Mouse (Mus musculus): ENCODE results near the gene Sh3gl2. TPM values are rescaled to one million over a fixed set of nuclear protein-coding genes. Genes with fewer than 3 reads are reported as not detected.

Sh3gl2 gene
- polyA plus RNA-seq, 1 experiment: 18.6 TPM

GRCm38 (mm10) chr4:85486316-85486946, 281.5 kb downstream of the Sh3gl2 start:
- no peak overlapping the region for H3K4me3 ChIP-seq (ENCODE audit: low read depth, low read length)
- no peak overlapping the region for H3K9ac ChIP-seq (ENCODE audit: low read depth, poor library complexity, severe bottlenecking)
- no peaks in the 10 kb centered on the region for H3K27me3 ChIP-seq (ENCODE audit: control insufficient read depth, insufficient read depth, low read length, poor library complexity, severe bottlenecking)
- TF ChIP-seq CTCF (IDR thresholded peaks at IDR 0.05; ENCODE audit: low read depth, low read length): no peak
- H3K36me3 ChIP-seq (ENCODE audit: control insufficient read depth, insufficient read depth, low read length, poor library complexity, severe bottlenecking): no peaks in the 10 kb centered on the region
- H3K4me1 ChIP-seq (ENCODE audit: control insufficient read depth, insufficient read depth, low read length): no peaks in the 10 kb centered on the region
- no peaks in the 10 kb centered on the region for H3K9me3 ChIP-seq (replicated peaks; ENCODE audit: control insufficient read depth, insufficient read depth, low read length, poor library complexity, severe bottlenecking)
- no peak overlapping the region for H3K27ac ChIP-seq (ENCODE audit: insufficient read depth, low read length)

- no peak overlapping the region for H3K4me3 ChIP-seq (ENCODE audit: low read depth, low read length)
- no peaks in the 10 kb centered on the region for H3K9me3 ChIP-seq (replicated peaks; ENCODE audit: control insufficient read depth, insufficient read depth, low read length, poor library complexity, severe bottlenecking)
- no peaks in the 10 kb centered on the region for H3K36me3 ChIP-seq (ENCODE audit: control insufficient read depth, insufficient read depth, low read length, poor library complexity, severe bottlenecking)
- no peak overlapping the region for H3K27ac ChIP-seq (ENCODE audit: insufficient read depth, low read length)
- TF ChIP-seq POLR2A (IDR thresholded peaks at IDR 0.05; ENCODE audit: insufficient read depth, low read length): no peak
- H3K27me3 ChIP-seq (ENCODE audit: control insufficient read depth, insufficient read depth, low read length, poor library complexity, severe bottlenecking): no peaks in the 10 kb centered on the region; the same call in 1 of the 2 replicates
- no peaks in the 10 kb centered on the region for H3K4me1 ChIP-seq (ENCODE audit: control insufficient read depth, insufficient read depth, low read length)
- no peak overlapping the region for H3K9ac ChIP-seq (ENCODE audit: low read depth, poor library complexity, severe bottlenecking)
These were observed 300.8 kb downstream of the Sh3gl2 start for GRCm38 (mm10) chr4:85505718-85506117.

- Histone ChIP-seq H3K9me3 (replicated peaks; ENCODE audit: control insufficient read depth, insufficient read depth, low read length, poor library complexity, severe bottlenecking) (no peaks in the 10 kb centered on the region), H3K9ac (ENCODE audit: low read depth, poor library complexity, severe bottlenecking) (no peak overlapping the region), H3K27ac (ENCODE audit: insufficient read depth, low read length) (no peak overlapping the region), H3K27me3 (ENCODE audit: control insufficient read depth, insufficient read depth, low read length, poor library complexity, severe bottlenecking) (no peaks in the 10 kb centered on the region; the same call in none of the 2 replicates), H3K4me3 (ENCODE audit: low read depth, low read length) (no peak overlapping the region), H3K36me3 (ENCODE audit: control insufficient read depth, insufficient read depth, low read length, poor library complexity, severe bottlenecking) (no peaks in the 10 kb centered on the region), H3K4me1 (ENCODE audit: control insufficient read depth, insufficient read depth, low read length) (no peaks in the 10 kb centered on the region)
- TF ChIP-seq CTCF (IDR thresholded peaks at IDR 0.05; ENCODE audit: low read depth, low read length): no peak
These were observed 302.1 kb downstream of the Sh3gl2 start for GRCm38 (mm10) chr4:85506976-85507375.

- no peak overlapping the region for H3K9ac ChIP-seq (ENCODE audit: low read depth, poor library complexity, severe bottlenecking)
- no peak for TF ChIP-seq EP300 (IDR thresholded peaks at IDR 0.05; ENCODE audit: insufficient read depth, low read depth, low read length)
- no peak for TF ChIP-seq POLR2A (IDR thresholded peaks at IDR 0.05; ENCODE audit: insufficient read depth, low read length)
- TF ChIP-seq CTCF (IDR thresholded peaks at IDR 0.05; ENCODE audit: low read depth, low read length): no peak
These were observed 302.6 kb downstream of the Sh3gl2 start for GRCm38 (mm10) chr4:85507491-85507890.

GRCm38 (mm10) chr4:85513288-85513687, 308.4 kb downstream of the Sh3gl2 start:
- Histone ChIP-seq H3K4me1 (ENCODE audit: control insufficient read depth, insufficient read depth, low read length) (no peaks in the 10 kb centered on the region), H3K9me3 (replicated peaks; ENCODE audit: control insufficient read depth, insufficient read depth, low read length, poor library complexity, severe bottlenecking) (no peaks in the 10 kb centered on the region), H3K27ac (ENCODE audit: insufficient read depth, low read length) (no peak overlapping the region), H3K27me3 (ENCODE audit: control insufficient read depth, insufficient read depth, low read length, poor library complexity, severe bottlenecking) (peaks cover 5% of the 10 kb centered on the region), H3K36me3 (ENCODE audit: control insufficient read depth, insufficient read depth, low read length, poor library complexity, severe bottlenecking) (no peaks in the 10 kb centered on the region), H3K4me3 (ENCODE audit: low read depth, low read length) (no peak overlapping the region), H3K9ac (ENCODE audit: low read depth, poor library complexity, severe bottlenecking) (no peak overlapping the region)
- TF ChIP-seq EP300 (IDR thresholded peaks at IDR 0.05; ENCODE audit: insufficient read depth, low read depth, low read length): no peak

More at GRCm38 (mm10) chr4:85507491-85507890, 302.6 kb downstream of the Sh3gl2 start:
- Histone ChIP-seq H3K36me3 (ENCODE audit: control insufficient read depth, insufficient read depth, low read length, poor library complexity, severe bottlenecking) (no peaks in the 10 kb centered on the region), H3K27ac (ENCODE audit: insufficient read depth, low read length) (no peak overlapping the region), H3K27me3 (ENCODE audit: control insufficient read depth, insufficient read depth, low read length, poor library complexity, severe bottlenecking) (no peaks in the 10 kb centered on the region; the same call in none of the 2 replicates), H3K9me3 (replicated peaks; ENCODE audit: control insufficient read depth, insufficient read depth, low read length, poor library complexity, severe bottlenecking) (no peaks in the 10 kb centered on the region), H3K4me3 (ENCODE audit: low read depth, low read length) (no peak overlapping the region), H3K4me1 (ENCODE audit: control insufficient read depth, insufficient read depth, low read length) (no peaks in the 10 kb centered on the region)

- peaks cover 5% of the 10 kb centered on the region for H3K27me3 ChIP-seq (ENCODE audit: control insufficient read depth, insufficient read depth, low read length, poor library complexity, severe bottlenecking)
- no peak within 1 kb of the TSS for H3K27ac ChIP-seq (ENCODE audit: insufficient read depth, low read length)
- H3K36me3 ChIP-seq (ENCODE audit: control insufficient read depth, insufficient read depth, low read length, poor library complexity, severe bottlenecking): no peaks in the 10 kb centered on the region
- no peaks in the 10 kb centered on the region for H3K9me3 ChIP-seq (replicated peaks; ENCODE audit: control insufficient read depth, insufficient read depth, low read length, poor library complexity, severe bottlenecking)
- TF ChIP-seq EP300 (IDR thresholded peaks at IDR 0.05; ENCODE audit: insufficient read depth, low read depth, low read length) (no peak), POLR2A (IDR thresholded peaks at IDR 0.05; ENCODE audit: insufficient read depth, low read length) (no peak), CTCF (IDR thresholded peaks at IDR 0.05; ENCODE audit: low read depth, low read length) (no peak)
- H3K9ac ChIP-seq (ENCODE audit: low read depth, poor library complexity, severe bottlenecking): peak within 1 kb of the TSS; percentile 6; the same call in 1 of the 2 replicates
- peak within 1 kb of the TSS; percentile 62 for H3K4me3 ChIP-seq (ENCODE audit: low read depth, low read length)
- H3K4me1 ChIP-seq (ENCODE audit: control insufficient read depth, insufficient read depth, low read length): no peaks in the 10 kb centered on the region
These were observed 308.9 kb downstream of the Sh3gl2 start, which contains the start of gene Adamtsl1 for GRCm38 (mm10) chr4:85513792-85514191. Adamtsl1 (plus strand) TSS chr4:85514172.
